Mouse (Mus musculus) hindbrain, embryonic 12.5 days (tissue): ENCODE results near the gene Cars2. TPM values are rescaled to one million over a fixed set of nuclear protein-coding genes. Genes with fewer than 3 reads are reported as not detected.
"Not testable (repeated sequence)": the region's sequence is repeated elsewhere in the genome, so short reads cannot be mapped to it uniquely, and the experiment has no call there.

Source experiments
- ATAC-seq: fragments of 200-750 bp; cut with Nextera tagmentation; 2 replicates; pipeline ENCODE4 v1.8.0; 2017; ENCODE audit warnings: moderate TSS enrichment; ENCODE audit not compliant: low FRiP score
- H3K27ac ChIP-seq: fragments of 300-500 bp; sonication (generic); 2 replicates; pipeline ENCODE4 v1.5.1; 2016; ENCODE audit warnings: mild to moderate bottlenecking
- H3K27me3 ChIP-seq: fragments of 300-500 bp; sonication (generic); 2 replicates; pipeline ENCODE4 v1.6.1; 2016; ENCODE audit warnings: mild to moderate bottlenecking
- H3K36me3 ChIP-seq: fragments of 300-500 bp; sonication (generic); 2 replicates; pipeline ENCODE4 v1.6.1; 2016; ENCODE audit warnings: mild to moderate bottlenecking
- H3K4me1 ChIP-seq: fragments of 300-500 bp; sonication (generic); 2 replicates; pipeline ENCODE4 v1.6.1; 2016
- H3K4me2 ChIP-seq: fragments of 300-500 bp; sonication (generic); replicated peaks from 2 replicates; pipeline ENCODE4 v1.6.1; 2016; ENCODE audit warnings: mild to moderate bottlenecking
- H3K4me3 ChIP-seq: fragments of 300-500 bp; sonication (generic); 2 replicates; pipeline ENCODE4 v1.5.1; 2016; ENCODE audit warnings: mild to moderate bottlenecking
- H3K9ac ChIP-seq: fragments of 300-500 bp; sonication (generic); 2 replicates; pipeline ENCODE4 v1.6.1; 2016; ENCODE audit warnings: mild to moderate bottlenecking, moderate library complexity
- H3K9me3 ChIP-seq: fragments of 300-500 bp; sonication (generic); replicated peaks from 2 replicates; pipeline ENCODE4 v1.6.1; 2016; ENCODE audit warnings: mild to moderate bottlenecking
- WGBS: fragments of 180-500 bp; shearing (Covaris S2); methylation state at CpG from one replicate; pipeline ENCODE4 v1.1.7; 2016; 5-methylcytosine and 5-hydroxymethylcytosine counted together
- polyA plus RNA-seq: library from polyadenylated mRNA; unstranded; fragments of >200 nt; fragmentation: Nextera tagmentation; extraction: Ambion mirVana; gene quantifications from 2 replicates; pipeline ENCODE4 v1.2.1, GENCODE M21; 2016

Cars2 gene
- polyA plus RNA-seq, 1 experiment from 2014 or later: 20.6 TPM

DNA sequence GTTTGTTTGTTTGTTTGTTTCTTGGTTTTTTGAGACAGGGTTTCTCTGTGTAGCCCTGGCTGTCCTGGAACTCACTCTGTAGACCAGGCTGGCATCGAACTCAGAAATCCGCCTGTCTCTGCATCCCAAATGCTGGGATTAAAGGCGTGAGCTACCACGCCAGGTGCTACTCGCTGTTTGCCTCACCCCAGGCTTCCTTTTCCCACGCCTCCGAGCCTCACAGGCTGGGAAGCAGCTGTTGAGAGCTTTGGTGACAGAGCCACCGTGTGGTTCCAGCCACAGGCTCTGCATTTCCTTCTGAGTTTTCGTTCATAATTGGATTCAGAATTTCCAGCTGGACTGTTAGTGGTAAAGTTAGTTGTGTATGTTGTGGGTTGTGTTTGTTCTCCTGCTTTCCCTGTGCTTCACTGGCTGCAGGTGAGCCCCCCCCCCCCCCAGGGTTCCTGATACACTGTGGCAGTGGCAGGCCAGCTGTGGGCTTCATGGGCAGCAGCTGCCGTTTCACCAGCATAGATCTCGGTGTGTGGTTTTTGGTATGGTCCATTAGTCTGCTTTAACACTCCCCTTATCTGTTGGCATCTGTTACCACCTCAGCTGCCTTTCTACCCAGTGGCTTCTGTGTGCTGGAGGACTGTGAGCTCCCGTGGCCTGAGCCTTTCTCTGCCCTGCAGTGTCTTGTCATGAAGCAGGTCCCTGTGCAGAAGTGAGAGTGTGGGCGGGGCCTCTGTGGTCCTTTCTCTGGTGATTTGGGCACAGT lies 46.9 kb downstream of the Cars2 start:
- Histone ChIP-seq H3K9ac (no peak overlapping the region), H3K36me3 (peaks cover 59% of the 10 kb centered on the region), H3K4me1 (peaks cover 3% of the 10 kb centered on the region; the same call in 1 of the 2 replicates), H3K27ac (no peak overlapping the region), H3K4me3 (no peak overlapping the region), H3K27me3 (no peaks in the 10 kb centered on the region), H3K4me2 (no peak overlapping the region), H3K9me3 (no peaks in the 10 kb centered on the region)
- no peak for ATAC-seq
- 91% methylated on average over 13 of the region's 13 CpGs for WGBS

DNA sequence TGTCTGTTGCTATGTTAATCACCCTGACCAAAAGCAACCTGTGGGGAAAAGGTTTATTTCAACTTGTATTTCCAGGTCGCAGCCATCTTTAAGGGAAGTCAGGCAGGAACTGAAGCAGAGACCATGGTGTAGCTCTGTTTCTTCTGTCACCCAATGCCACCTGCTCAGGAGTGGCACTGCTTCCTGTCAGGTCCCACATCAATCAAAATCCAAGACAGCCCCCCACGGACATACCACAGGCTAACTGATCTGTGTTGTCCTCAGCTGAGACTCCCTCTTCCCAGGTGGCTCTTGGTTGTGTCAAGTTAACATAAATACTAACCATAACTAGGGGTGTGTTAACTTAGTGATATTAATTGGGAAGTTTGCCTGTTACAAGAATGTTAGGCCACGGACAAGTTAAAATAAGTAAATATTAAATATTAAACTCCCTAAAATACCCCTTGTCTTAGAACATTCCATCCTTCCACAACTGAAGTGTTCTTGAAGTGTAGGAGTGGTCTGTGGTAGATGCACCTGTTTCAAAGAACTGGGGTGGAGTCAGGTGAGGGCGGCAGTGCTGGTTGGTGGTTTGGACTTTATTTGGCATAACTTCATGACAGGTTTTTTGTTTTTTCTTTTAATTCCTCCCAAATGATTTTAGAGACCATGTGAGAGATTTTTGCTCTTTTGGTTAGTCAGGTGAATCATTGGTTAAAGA lies 51.6 kb downstream of the Cars2 start:
- H3K9me3 ChIP-seq: no peaks in the 10 kb centered on the region
- 0 out of 2 replicates have a peak overlapping the region, but pooled peaks have one; percentile 62 for H3K4me2 ChIP-seq
- 91% methylated on average over 4 of the region's 4 CpGs for WGBS
- H3K4me1 ChIP-seq: peaks cover 16% of the 10 kb centered on the region
- peaks cover 4% of the 10 kb centered on the region; the same call in 1 of the 2 replicates for H3K27me3 ChIP-seq
- H3K4me3 ChIP-seq: no peak overlapping the region
- ATAC-seq: no peak
- H3K27ac ChIP-seq: no peak overlapping the region
- peaks cover 14% of the 10 kb centered on the region for H3K36me3 ChIP-seq
- no peak overlapping the region for H3K9ac ChIP-seq

DNA sequence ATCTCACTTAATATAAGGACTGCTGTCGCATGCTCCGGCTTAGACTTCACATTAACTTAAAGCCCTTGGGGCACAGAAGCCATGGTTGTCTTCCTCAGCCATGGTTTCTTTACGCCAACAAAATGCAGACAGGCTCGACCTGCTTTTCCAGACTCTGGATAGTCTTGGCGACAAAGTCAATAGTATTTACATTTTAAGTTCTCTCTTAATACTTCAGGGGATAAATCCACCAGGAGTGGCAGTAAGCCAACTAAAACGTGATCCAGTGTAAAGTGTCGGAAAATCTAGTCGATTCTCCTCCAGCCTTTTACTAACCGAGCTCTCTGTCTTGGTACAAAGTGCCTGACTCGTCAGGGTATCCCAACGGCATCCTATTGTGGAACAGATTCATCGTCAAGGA lies 52.3 kb downstream of the Cars2 start:
- Histone ChIP-seq H3K27ac (no peak overlapping the region), H3K9ac (no peak overlapping the region), H3K4me2 (peak overlapping the region; percentile 62), H3K4me1 (peaks cover 16% of the 10 kb centered on the region), H3K9me3 (no peaks in the 10 kb centered on the region), H3K4me3 (peak overlapping the region; percentile 96), H3K27me3 (peaks cover 4% of the 10 kb centered on the region; the same call in 1 of the 2 replicates), H3K36me3 (peaks cover 7% of the 10 kb centered on the region)
- 79% methylated on average over 12 of the region's 12 CpGs for WGBS
- no peak for ATAC-seq

DNA sequence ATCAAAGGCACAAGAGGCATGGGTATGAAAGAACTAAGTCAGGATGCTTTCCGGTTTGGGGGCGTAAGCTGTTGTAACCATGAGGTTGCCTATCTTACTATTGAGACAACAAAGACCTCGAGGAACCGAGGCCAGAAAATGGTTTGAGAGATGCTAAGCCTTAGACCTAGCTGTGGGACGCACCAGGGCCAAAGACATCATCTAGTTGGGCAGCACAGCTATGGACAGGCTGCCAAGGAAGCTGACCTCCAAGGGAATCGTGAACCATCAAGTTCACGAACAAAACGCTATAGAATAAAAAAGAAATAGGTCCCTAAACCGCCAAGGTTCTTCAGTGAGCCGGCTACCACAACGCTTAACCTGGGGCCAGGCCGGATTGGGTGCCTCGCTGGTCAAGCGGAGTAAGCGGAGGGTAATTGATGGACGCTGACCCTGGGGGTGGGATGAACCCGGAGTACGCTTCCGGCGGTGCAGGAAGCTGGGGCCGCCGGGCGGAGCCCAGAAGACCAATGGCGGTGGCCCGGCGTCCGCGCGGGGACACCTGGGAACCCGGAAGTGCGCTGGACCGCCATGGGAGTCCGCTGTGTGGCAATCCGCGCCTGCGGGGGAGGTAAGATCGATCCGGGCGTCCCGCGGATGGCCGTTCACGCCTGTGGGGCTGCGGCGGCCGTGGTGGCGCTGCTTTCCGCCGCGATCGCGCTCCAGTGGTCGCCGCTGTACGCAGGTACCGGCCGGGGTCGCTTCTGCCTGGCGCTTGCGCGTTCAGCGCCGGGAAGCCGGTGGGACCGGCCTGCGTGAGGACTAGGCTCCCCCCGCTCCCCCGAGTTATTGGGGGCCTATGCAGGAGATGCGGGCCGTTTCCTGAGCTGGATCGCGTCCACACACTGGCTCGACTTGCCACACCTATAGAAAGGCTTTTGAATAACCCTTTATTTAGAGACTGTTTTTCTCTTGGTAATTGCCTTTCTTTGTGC lies 53.3 kb downstream of the Cars2 start, which contains the start of gene Naxd:
Naxd (plus strand) TSS at position 490 of the 974 bp plus-strand sequence.
- H3K27ac ChIP-seq: peak within 1 kb of the TSS; percentile 92
- H3K4me1 ChIP-seq: peaks cover 16% of the 10 kb centered on the region
- H3K4me3 ChIP-seq: peak within 1 kb of the TSS; percentile 96
- peak; percentile 96 for ATAC-seq
- peak within 1 kb of the TSS; percentile 92 for H3K9ac ChIP-seq
- 4% methylated on average over 69 of the region's 73 CpGs for WGBS
- H3K4me2 ChIP-seq: peak within 1 kb of the TSS; percentile 62
- H3K27me3 ChIP-seq: peaks cover 4% of the 10 kb centered on the region; the same call in 1 of the 2 replicates
- no peaks in the 10 kb centered on the region for H3K36me3 ChIP-seq
- no peaks in the 10 kb centered on the region for H3K9me3 ChIP-seq

DNA sequence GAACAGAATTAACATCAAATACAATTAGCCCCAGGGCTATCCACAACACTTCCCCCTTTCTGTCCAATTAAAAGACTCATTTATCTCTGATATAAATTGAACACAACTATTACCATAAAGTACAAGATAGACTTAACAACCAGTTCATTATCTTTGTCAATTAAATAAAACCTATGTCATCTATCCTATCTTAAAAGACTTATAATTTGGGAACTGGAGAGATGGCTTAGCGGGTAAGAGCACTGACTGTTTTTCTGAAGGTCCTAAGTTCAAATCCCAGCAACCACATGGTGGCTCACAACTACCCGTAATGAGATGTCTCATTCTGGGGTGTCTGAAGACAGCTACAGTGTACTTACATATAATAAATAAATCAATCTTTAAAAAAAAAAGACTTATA lies 58.2 kb downstream of the Cars2 start:
- H3K4me1 ChIP-seq, H3K4me2 ChIP-seq, H3K9me3 ChIP-seq, ATAC-seq, H3K9ac ChIP-seq, H3K27ac ChIP-seq, H3K4me3 ChIP-seq, H3K36me3 ChIP-seq: not testable (repeated sequence)
- peaks cover 22% of the 10 kb centered on the region for H3K27me3 ChIP-seq
- 86% methylated on average over 2 of the region's 2 CpGs for WGBS

DNA sequence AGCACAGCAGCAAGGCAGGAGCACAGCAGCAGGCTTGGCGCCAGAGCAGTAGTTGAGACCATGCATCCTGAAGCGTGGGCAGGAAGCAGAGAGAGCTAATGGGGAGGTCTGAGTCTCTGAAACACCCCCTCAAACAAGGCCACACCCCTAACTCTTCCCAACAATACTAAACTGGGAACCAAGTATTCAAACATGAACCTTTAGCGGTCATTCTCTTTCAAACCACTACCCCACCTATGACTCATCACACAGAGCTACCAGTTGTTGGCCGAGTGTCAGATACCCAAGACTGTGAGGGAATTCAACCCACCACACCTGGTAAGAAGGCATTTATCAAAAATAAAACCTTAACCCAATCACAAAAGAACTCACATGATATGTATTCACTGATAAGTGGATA lies 63.4 kb downstream of the Cars2 start:
- Histone ChIP-seq H3K9ac (no peak overlapping the region), H3K36me3 (no peaks in the 10 kb centered on the region), H3K4me3 (no peak overlapping the region), H3K9me3 (no peaks in the 10 kb centered on the region), H3K4me1 (no peaks in the 10 kb centered on the region), H3K27me3 (peaks cover 34% of the 10 kb centered on the region), H3K4me2 (no peak overlapping the region), H3K27ac (no peak overlapping the region)
- ATAC-seq: no peak
- WGBS: 70% methylated on average over 4 of the region's 4 CpGs

- H3K9ac ChIP-seq: no peak overlapping the region
- H3K4me1 ChIP-seq: no peaks in the 10 kb centered on the region
- no peaks in the 10 kb centered on the region for H3K9me3 ChIP-seq
- H3K27ac ChIP-seq: no peak overlapping the region
- no peaks in the 10 kb centered on the region for H3K36me3 ChIP-seq
- 24% methylated on average over 7 of the region's 7 CpGs for WGBS
- H3K4me2 ChIP-seq: no peak overlapping the region
- peak; percentile 40; the same call in 1 of the 2 replicates for ATAC-seq
- no peak overlapping the region for H3K4me3 ChIP-seq
- peaks cover 37% of the 10 kb centered on the region for H3K27me3 ChIP-seq
Observed at GRCm38 (mm10) chr8:11486142-11486541, 64.4 kb downstream of the Cars2 start.

DNA sequence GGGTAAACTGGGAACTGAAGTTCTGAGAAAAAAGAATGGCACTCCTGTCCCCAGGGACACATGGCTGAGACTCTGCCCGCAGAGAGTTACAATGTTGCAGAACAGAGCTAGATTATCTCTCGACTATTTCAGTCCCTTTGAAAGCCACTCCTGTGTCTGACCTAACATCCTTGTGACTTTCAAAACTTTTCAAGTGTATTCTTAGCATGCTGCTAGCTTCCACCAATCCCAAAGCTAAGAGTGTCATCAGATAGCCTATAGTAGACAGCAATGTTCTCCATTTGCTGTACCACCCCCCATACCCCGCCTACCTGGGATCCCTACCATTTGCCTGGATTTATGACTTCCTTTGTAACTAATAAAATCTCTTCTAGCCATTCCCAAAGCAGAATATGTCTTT lies 68.0 kb downstream of the Cars2 start:
- H3K27me3 ChIP-seq: peaks cover 60% of the 10 kb centered on the region
- ATAC-seq: no peak
- WGBS: 69% methylated on average over 3 of the region's 3 CpGs
- no peak overlapping the region for H3K4me3 ChIP-seq
- no peak overlapping the region for H3K27ac ChIP-seq
- no peak overlapping the region for H3K9ac ChIP-seq
- H3K4me1 ChIP-seq: peaks cover 9% of the 10 kb centered on the region
- H3K4me2 ChIP-seq: no peak overlapping the region
- H3K36me3 ChIP-seq: no peaks in the 10 kb centered on the region
- H3K9me3 ChIP-seq: no peaks in the 10 kb centered on the region

GRCm38 (mm10) chr8:11481876-11482275 lies 68.7 kb downstream of the Cars2 start:
- no peak for ATAC-seq
- Histone ChIP-seq H3K27me3 (peaks cover 67% of the 10 kb centered on the region), H3K9ac (no peak overlapping the region), H3K36me3 (no peaks in the 10 kb centered on the region), H3K9me3 (no peaks in the 10 kb centered on the region), H3K4me2 (no peak overlapping the region), H3K27ac (no peak overlapping the region), H3K4me3 (no peak overlapping the region), H3K4me1 (peaks cover 13% of the 10 kb centered on the region)
- WGBS: 46% methylated on average over 3 of the region's 3 CpGs

GRCm38 (mm10) chr8:11479591-11479990 lies 71.0 kb downstream of the Cars2 start:
- no peak for ATAC-seq
- no peak overlapping the region for H3K4me2 ChIP-seq
- 3% methylated on average over 14 of the region's 14 CpGs for whole genome bisulfite sequencing
- peaks cover 86% of the 10 kb centered on the region for H3K27me3 ChIP-seq
- peaks cover 22% of the 10 kb centered on the region for H3K4me1 ChIP-seq
- H3K9ac ChIP-seq: no peak overlapping the region
- no peak overlapping the region for H3K4me3 ChIP-seq
- H3K36me3 ChIP-seq: no peaks in the 10 kb centered on the region
- no peaks in the 10 kb centered on the region for H3K9me3 ChIP-seq
- H3K27ac ChIP-seq: no peak overlapping the region

DNA sequence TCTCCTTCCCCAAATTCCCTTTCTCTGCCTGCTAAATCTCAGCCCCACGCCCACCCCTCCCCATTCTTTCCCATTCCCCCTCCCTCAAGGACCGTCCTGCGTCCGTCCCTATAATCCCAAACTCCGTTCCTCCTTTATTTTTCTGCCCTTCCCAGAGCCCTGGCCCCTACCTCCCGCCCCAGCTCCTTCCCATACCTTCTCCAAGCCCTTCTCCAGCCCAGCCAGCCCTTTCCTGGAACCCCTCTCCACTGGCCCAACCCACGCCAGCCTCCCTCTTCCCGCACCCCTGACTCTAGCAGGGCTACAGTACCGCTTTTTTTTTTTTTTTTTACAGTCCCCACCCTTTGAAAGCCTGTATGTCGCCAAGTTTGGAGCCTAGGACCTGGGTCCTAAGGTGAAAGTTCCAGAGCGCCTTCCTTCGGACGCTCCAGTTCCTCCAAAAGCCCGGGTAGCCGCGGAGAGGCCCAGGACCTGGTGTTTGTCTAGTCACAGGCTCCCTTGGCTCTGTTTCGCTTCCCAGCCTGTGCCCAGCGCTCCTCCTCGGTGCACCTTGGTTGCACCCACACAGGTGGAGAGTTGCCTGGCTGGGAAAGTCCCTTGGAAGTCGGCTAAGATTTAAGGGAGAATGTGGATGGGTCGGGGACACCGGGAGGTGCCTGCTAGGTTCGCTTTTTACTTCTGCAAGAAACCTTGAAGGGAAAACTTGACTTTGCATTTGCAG lies 71.6 kb downstream of the Cars2 start:
- WGBS: 3% methylated on average over 22 of the region's 23 CpGs
- H3K9me3 ChIP-seq: no peaks in the 10 kb centered on the region
- peak overlapping the region; percentile 42 for H3K4me3 ChIP-seq
- H3K27me3 ChIP-seq: peaks cover 89% of the 10 kb centered on the region
- H3K36me3 ChIP-seq: no peaks in the 10 kb centered on the region
- ATAC-seq: peak; percentile 38; the same call in 1 of the 2 replicates
- H3K27ac ChIP-seq: no peak overlapping the region
- peaks cover 22% of the 10 kb centered on the region for H3K4me1 ChIP-seq
- peak overlapping the region; percentile 79 for H3K4me2 ChIP-seq
- peak overlapping the region; percentile 29; the same call in 1 of the 2 replicates for H3K9ac ChIP-seq
